Mouse (Mus musculus): Measurements from ENCODE around the gene Psmd5. TPM values are rescaled to one million over a fixed set of nuclear protein-coding genes. Genes with fewer than 3 reads are reported as not detected.

Psmd5 gene
- total RNA-seq, 2 experiments from 2014 or later, result 31.9 to 35.7 TPM

- no peak for DNase-seq (ENCODE audit: extremely low spot score in 1 of 2, low spot score in 2 of 2)
- no peak overlapping the region for H3K4me3 ChIP-seq
- H3K27ac ChIP-seq, result no peak overlapping the region
- TF ChIP-seq CTCF (IDR thresholded peaks at IDR 0.05), result no peak
- intact Hi-C loops (cut with DNase I), result no loop called here
Observed at GRCm38 (mm10) chr2:34884186-34884585, 9.4 kb upstream of the Psmd5 start.

- TF ChIP-seq CTCF (IDR thresholded peaks at IDR 0.05), result no peak
- Histone ChIP-seq H3K4me3 (no peak overlapping the region), H3K27ac (no peak overlapping the region)
- intact Hi-C loops (cut with DNase I), result no loop called here
- no peak for DNase-seq (ENCODE audit: extremely low spot score in 1 of 2, low spot score in 2 of 2)
Observed at GRCm38 (mm10) chr2:34883190-34883589, 8.4 kb upstream of the Psmd5 start.

- no peak for TF ChIP-seq CTCF (IDR thresholded peaks at IDR 0.05)
- H3K4me3 ChIP-seq, result no peak overlapping the region
- no peak overlapping the region for H3K27ac ChIP-seq
- intact Hi-C loops (cut with DNase I), result no loop called here
- DNase-seq (ENCODE audit: extremely low spot score in 1 of 2, low spot score in 2 of 2), result no peak
Observed at GRCm38 (mm10) chr2:34882757-34883156, 8.0 kb upstream of the Psmd5 start.

- no peak overlapping the region for H3K27ac ChIP-seq
- intact Hi-C loops (cut with DNase I), result no loop called here
- no peak overlapping the region for H3K4me3 ChIP-seq
- DNase-seq (ENCODE audit: extremely low spot score in 1 of 2, low spot score in 2 of 2), result no peak
- TF ChIP-seq CTCF (IDR thresholded peaks at IDR 0.05), result no peak
Observed at GRCm38 (mm10) chr2:34880054-34880453, 5.3 kb upstream of the Psmd5 start.

GRCm38 (mm10) chr2:34874271-34874670, 497 bp downstream of the Psmd5 start, which contains the start of gene Cutal:
Gene Cutal, plus strand, starts transcription at chr2:34874396.
- intact Hi-C loops (cut with DNase I), result no loop called here

GRCm38 (mm10) chr2:34870520-34871474, 4.0 kb downstream of the Psmd5 start:
- peak; percentile 88 to 92 for DNase-seq (ENCODE audit: extremely low spot score in 1 of 2, low spot score in 2 of 2)
- Histone ChIP-seq H3K4me3 (peak overlapping the region; percentile 100), H3K27ac (peak overlapping the region; percentile 89)
- TF ChIP-seq CTCF (IDR thresholded peaks at IDR 0.05), result no peak
- intact Hi-C loops (cut with DNase I), result loop anchor here (1.0 to 2.0 kb wide), 3 partner anchors 34 to 239 kb away; partner anchors contain the start of genes Cntrl and Fbxw2

More at GRCm38 (mm10) chr2:34874271-34874670, 497 bp downstream of the Psmd5 start, which contains the start of gene Cutal:
- no peak within 1 kb of the TSS for H3K27ac ChIP-seq
- no peak for TF ChIP-seq CTCF (IDR thresholded peaks at IDR 0.05)
- no peak within 1 kb of the TSS for H3K4me3 ChIP-seq
- no peak for DNase-seq (ENCODE audit: extremely low spot score in 1 of 2, low spot score in 2 of 2)

- no peak for TF ChIP-seq CTCF (IDR thresholded peaks at IDR 0.05)
- DNase-seq (ENCODE audit: extremely low spot score in 1 of 2, low spot score in 2 of 2), result no peak
- H3K4me3 ChIP-seq, result peak overlapping the region; percentile 100
- no peak overlapping the region for H3K27ac ChIP-seq
- intact Hi-C loops (cut with DNase I), result loop anchor here (2.0 kb wide), 2 partner anchors 35 to 43 kb away; partner anchors contain the start of gene Fbxw2
Observed at GRCm38 (mm10) chr2:34869680-34870079, 5.1 kb downstream of the Psmd5 start.

GRCm38 (mm10) chr2:34857728-34858127, 17.0 kb downstream of the Psmd5 start:
- H3K4me3 ChIP-seq, result no peak overlapping the region
- H3K27ac ChIP-seq, result no peak overlapping the region
- DNase-seq (ENCODE audit: extremely low spot score in 1 of 2, low spot score in 2 of 2), result no peak
- TF ChIP-seq CTCF (IDR thresholded peaks at IDR 0.05), result no peak
- intact Hi-C loops (cut with DNase I), result no loop called here

GRCm38 (mm10) chr2:34855265-34855664, 19.5 kb downstream of the Psmd5 start:
- intact Hi-C loops (cut with DNase I), result no loop called here
- TF ChIP-seq CTCF (IDR thresholded peaks at IDR 0.05), result no peak; the same call in none of the 2 replicates
- Histone ChIP-seq H3K27ac (no peak overlapping the region), H3K4me3 (no peak overlapping the region)
- no peak for DNase-seq (ENCODE audit: extremely low spot score in 1 of 2, low spot score in 2 of 2)

- Histone ChIP-seq H3K27ac (no peak overlapping the region), H3K4me3 (no peak overlapping the region)
- TF ChIP-seq CTCF (IDR thresholded peaks at IDR 0.05), result no peak
- no peak for DNase-seq (ENCODE audit: extremely low spot score in 1 of 2, low spot score in 2 of 2)
- intact Hi-C loops (cut with DNase I), result no loop called here
Observed at GRCm38 (mm10) chr2:34847702-34848101, 27.1 kb downstream of the Psmd5 start.

GRCm38 (mm10) chr2:34843211-34843939, 31.4 kb downstream of the Psmd5 start:
- peak overlapping the region; percentile 40; the same call in 1 of the 2 replicates for H3K27ac ChIP-seq
- intact Hi-C loops (cut with DNase I), result no loop called here
- DNase-seq (ENCODE audit: extremely low spot score in 1 of 2, low spot score in 2 of 2), result peak in 1 of 2 experiments; percentile 16
- H3K4me3 ChIP-seq, result no peak overlapping the region
- TF ChIP-seq CTCF (IDR thresholded peaks at IDR 0.05), result no peak

- DNase-seq (ENCODE audit: extremely low spot score in 1 of 2, low spot score in 2 of 2), result peak; percentile 32 to 45
- TF ChIP-seq CTCF (IDR thresholded peaks at IDR 0.05), result no peak
- intact Hi-C loops (cut with DNase I), result no loop called here
- Histone ChIP-seq H3K4me3 (no peak overlapping the region), H3K27ac (no peak overlapping the region)
Observed at GRCm38 (mm10) chr2:34841706-34842105, 33.1 kb downstream of the Psmd5 start.

All from left cerebral cortex, adult 2 months (tissue).